Mouse (Mus musculus) CH12.LX (cell line): Measurements from ENCODE around the gene Atrnl1. TPM values are rescaled to one million over a fixed set of nuclear protein-coding genes. Genes with fewer than 3 reads are reported as not detected.

Experiments
- DNase-seq: peaks from one replicate; pipeline ENCODE4 v3.0.0-alpha.2; 2013; ENCODE audit errors: extremely low read depth
- H3K27ac ChIP-seq: 2 replicates; pipeline ENCODE4 v1.5.1; 2012; ENCODE audit warnings: low read depth, mild to moderate bottlenecking, control low read depth, moderate library complexity; ENCODE audit not compliant: insufficient read depth
- H3K27me3 ChIP-seq: replicated peaks from 2 replicates; pipeline ENCODE3; 2012; ENCODE audit warnings: inconsistent platforms
- H3K36me3 ChIP-seq, 2 experiments: replicated peaks in 1 of 2; 2 replicates each; pipeline versions ENCODE3 to v1.6.1; 2012; ENCODE audit warnings: inconsistent platforms in 1 of 2, low read length in 1 of 2, mild to moderate bottlenecking in 1 of 2, mixed read lengths in 1 of 2, moderate library complexity in 1 of 2; ENCODE audit not compliant: control insufficient read depth in 1 of 2, insufficient read depth in 1 of 2
- H3K4me1 ChIP-seq, 2 experiments: 2 replicates each; pipeline ENCODE4 v1.6.1; 2012; ENCODE audit warnings: inconsistent platforms in 1 of 2, moderate library complexity in 1 of 2; ENCODE audit not compliant: insufficient read depth in 2 of 2, control insufficient read depth in 1 of 2
- H3K4me2 ChIP-seq: 2 replicates; pipeline ENCODE4 v1.6.1; 2012; ENCODE audit warnings: low read depth, mild to moderate bottlenecking, control low read depth; ENCODE audit not compliant: poor library complexity, insufficient read depth, severe bottlenecking
- H3K4me3 ChIP-seq, 3 experiments: fragments of 150-350 bp in 1 of 3; sonication (generic) in 1 of 3; replicated peaks in 1 of 3; 2 replicates each; pipeline versions ENCODE3 to v1.5.1; 2011 to 2012; ENCODE audit warnings: low read depth in 2 of 3, low read length in 2 of 3, mild to moderate bottlenecking in 2 of 3, moderate library complexity in 2 of 3, control low read depth in 1 of 3, improper control_type of control experiment in 1 of 3, inconsistent platforms in 1 of 3, mixed read lengths in 1 of 3; ENCODE audit not compliant: poor library complexity in 1 of 3
- H3K79me2 ChIP-seq: replicated peaks from 2 replicates; pipeline ENCODE4 v1.6.1; 2012; ENCODE audit warnings: mild to moderate bottlenecking, moderate library complexity; ENCODE audit not compliant: control insufficient read depth, poor library complexity, insufficient read depth, severe bottlenecking; ENCODE audit errors: extremely low read depth
- H3K9ac ChIP-seq: 2 replicates; pipeline ENCODE4 v1.6.1; 2012; ENCODE audit warnings: low read depth, mild to moderate bottlenecking, control low read depth, moderate library complexity; ENCODE audit not compliant: insufficient read depth
- H3K9me3 ChIP-seq: replicated peaks from 2 replicates; pipeline ENCODE3; 2012; ENCODE audit warnings: low read length, inconsistent platforms, mixed read lengths
- BHLHE40 ChIP-seq: IDR thresholded peaks from 2 replicates; pipeline ENCODE4 v1.6.1; 2011; ENCODE audit warnings: mild to moderate bottlenecking, low read depth, low read length, improper control_type of control experiment
- CHD1 ChIP-seq: IDR thresholded peaks from 2 replicates; pipeline ENCODE4 v1.6.1; 2012; ENCODE audit warnings: low read depth, low read length, improper control_type of control experiment, inconsistent platforms
- ETS1 ChIP-seq: conservative IDR thresholded peaks from 2 replicates; pipeline ENCODE4 v1.6.1; 2012; ENCODE audit warnings: low read depth, mild to moderate bottlenecking, inconsistent platforms, low read length, improper control_type of control experiment, moderate library complexity
- HCFC1 ChIP-seq: IDR thresholded peaks from 2 replicates; pipeline ENCODE4 v1.6.1; 2012; ENCODE audit warnings: low read depth, mild to moderate bottlenecking, inconsistent platforms, low read length, improper control_type of control experiment
- IRF4 ChIP-seq: IDR thresholded peaks from 2 replicates; pipeline ENCODE4 v1.6.1; 2014; ENCODE audit warnings: low read depth, mild to moderate bottlenecking, inconsistent platforms, low read length, improper control_type of control experiment
- KAT2A ChIP-seq: IDR thresholded peaks from 2 replicates; pipeline ENCODE4 v1.6.1; 2012; ENCODE audit warnings: low read length, improper control_type of control experiment, inconsistent platforms; ENCODE audit not compliant: insufficient replicate concordance
- MAX ChIP-seq: IDR thresholded peaks from 2 replicates; pipeline ENCODE4 v1.6.1; 2011; ENCODE audit warnings: low read length, improper control_type of control experiment
- MEF2A ChIP-seq: IDR thresholded peaks from 2 replicates; pipeline ENCODE4 v1.6.1; 2014; ENCODE audit warnings: low read depth, mild to moderate bottlenecking, inconsistent platforms, low read length, improper control_type of control experiment, borderline replicate concordance
- MXI1 ChIP-seq: IDR thresholded peaks from 2 replicates; pipeline ENCODE4 v1.6.1; 2011; ENCODE audit warnings: mild to moderate bottlenecking, low read depth, low read length, improper control_type of control experiment
- MYC ChIP-seq: IDR thresholded peaks from 2 replicates; pipeline ENCODE4 v1.6.1; 2011; ENCODE audit warnings: low read depth, mild to moderate bottlenecking, improper control_type of control experiment, low read length
- NRF1 ChIP-seq: IDR thresholded peaks from 2 replicates; pipeline ENCODE4 v1.6.1; 2014; ENCODE audit warnings: low read depth, mild to moderate bottlenecking, inconsistent platforms, low read length, improper control_type of control experiment, moderate library complexity
- POLR2A ChIP-seq: IDR thresholded peaks from 2 replicates; pipeline ENCODE4 v1.6.1; 2011; ENCODE audit warnings: low read depth, mild to moderate bottlenecking, improper control_type of control experiment, low read length
- POLR2AphosphoS2 ChIP-seq: IDR thresholded peaks from 2 replicates; pipeline ENCODE4 v1.6.1; 2011; ENCODE audit warnings: low read depth, low read length, improper control_type of control experiment
- RCOR1 ChIP-seq: conservative IDR thresholded peaks from 2 replicates; pipeline ENCODE4 v1.6.1; 2012; ENCODE audit warnings: low read depth, mild to moderate bottlenecking, inconsistent platforms, low read length, improper control_type of control experiment
- SIN3A ChIP-seq: IDR thresholded peaks from 2 replicates; pipeline ENCODE4 v1.6.1; 2012; ENCODE audit warnings: low read length, improper control_type of control experiment, inconsistent platforms
- SMC3 ChIP-seq: IDR thresholded peaks from 2 replicates; pipeline ENCODE4 v1.6.1; 2011; ENCODE audit warnings: low read depth, low read length, improper control_type of control experiment
- TBP ChIP-seq: conservative IDR thresholded peaks from 2 replicates; pipeline ENCODE4 v1.6.1; 2011; ENCODE audit warnings: low read depth, low read length, improper control_type of control experiment
- UBTF ChIP-seq: IDR thresholded peaks from 2 replicates; pipeline ENCODE4 v1.6.1; 2012; ENCODE audit warnings: low read depth, mild to moderate bottlenecking, inconsistent platforms, low read length, improper control_type of control experiment, moderate library complexity
- USF1 ChIP-seq: IDR thresholded peaks from 2 replicates; pipeline ENCODE4 v1.6.1; 2014; ENCODE audit warnings: low read depth, mild to moderate bottlenecking, inconsistent platforms, low read length, improper control_type of control experiment
- ZNF384 ChIP-seq: IDR thresholded peaks from 2 replicates; pipeline ENCODE4 v1.6.1; 2012; ENCODE audit warnings: low read depth, low read length, improper control_type of control experiment, inconsistent platforms
- dilution Hi-C: fragments of 300-500 bp; cut with MboI; formaldehyde crosslinking; loops from 2 replicates; pipeline ENCODE4 v1.14.3; 2020; ENCODE audit warnings: low sequenced_read_pairs; ENCODE audit not compliant: extremely low pct_unique_long_range_greater_than_20kb, extremely low pct_ligation_motif_present
- in situ Hi-C: fragments of 300-500 bp; cut with MboI; formaldehyde crosslinking; loops from 3 replicates; pipeline ENCODE4 v1.14.3; 2019; ENCODE audit warnings: low sequenced_read_pairs, low pct_ligation_motif_present, low pct_unique_long_range_greater_than_20kb, mixed read lengths
- polyA plus RNA-seq: library from polyadenylated mRNA; unstranded; fragments of >175 nt; gene quantifications from 2 replicates; pipeline ENCODE4 v1.2.1, GENCODE M21; 2012; ENCODE audit warnings: low read depth; ENCODE audit not compliant: insufficient read length
- total RNA-seq, 2 experiments: library from RNA; depleted of rRNA; stranded (reverse); fragments of 300-350 nt in 1 of 2; fragments of >200 nt in 1 of 2; gene quantifications; 2 replicates each; pipeline ENCODE4 v1.2.3; 2012 to 2014

Atrnl1 gene
- total and polyA plus RNA-seq, 3 experiments: 1.9 TPM

GRCm38 (mm10) chr19:58086734-58087133 is 475.9 kb downstream of the Atrnl1 start:
- Histone ChIP-seq H3K4me2 (no peak overlapping the region), H3K4me1 (no peaks in the 10 kb centered on the region), H3K79me2 (no peaks in the 10 kb centered on the region), H3K4me3 (no peak overlapping the region), H3K27me3 (no peaks in the 10 kb centered on the region), H3K27ac (no peak overlapping the region), H3K36me3 (no peaks in the 10 kb centered on the region), H3K9ac (no peak overlapping the region), H3K9me3 (peaks cover 20% of the 10 kb centered on the region)
- in situ Hi-C loops: no loop called here
- dilution Hi-C loops: no loop called here
- TF ChIP-seq BHLHE40: no peak
- TF ChIP-seq RCOR1: no peak
- TF ChIP-seq HCFC1: no peak
- no peak for TF ChIP-seq NRF1
- TF ChIP-seq CHD1: no peak
- TF ChIP-seq MXI1: no peak
- TF ChIP-seq MAX: no peak
- no peak for DNase-seq

- Histone ChIP-seq H3K36me3 (no peaks in the 10 kb centered on the region), H3K9ac (no peak overlapping the region), H3K4me1 (no peaks in the 10 kb centered on the region), H3K27ac (no peak overlapping the region), H3K79me2 (no peaks in the 10 kb centered on the region), H3K9me3 (peaks cover 18% of the 10 kb centered on the region), H3K4me3 (no peak overlapping the region), H3K4me2 (no peak overlapping the region), H3K27me3 (no peaks in the 10 kb centered on the region)
- dilution Hi-C loops (no loop called here), in situ Hi-C loops (no loop called here)
- no peak for TF ChIP-seq BHLHE40
- no peak for TF ChIP-seq TBP
- TF ChIP-seq MAX: no peak
- no peak for TF ChIP-seq SMC3
- TF ChIP-seq POLR2AphosphoS2: no peak
- TF ChIP-seq ZNF384: no peak
- TF ChIP-seq MEF2A: no peak
- TF ChIP-seq MYC: no peak
- no peak for TF ChIP-seq UBTF
- no peak for TF ChIP-seq SIN3A
- DNase-seq: no peak
These were observed 477.1 kb downstream of the Atrnl1 start for GRCm38 (mm10) chr19:58087901-58088300.

GRCm38 (mm10) chr19:58088433-58088832 is 477.6 kb downstream of the Atrnl1 start:
- no peaks in the 10 kb centered on the region for H3K27me3 ChIP-seq
- H3K9ac ChIP-seq: no peak overlapping the region
- DNase-seq: no peak
- H3K4me2 ChIP-seq: no peak overlapping the region
- H3K9me3 ChIP-seq: peaks cover 18% of the 10 kb centered on the region
- no peak overlapping the region for H3K27ac ChIP-seq
- H3K4me3 ChIP-seq: no peak overlapping the region
- no peaks in the 10 kb centered on the region for H3K4me1 ChIP-seq
- no peaks in the 10 kb centered on the region for H3K36me3 ChIP-seq
- dilution Hi-C loops: no loop called here
- no peak for TF ChIP-seq NRF1
- no peak for TF ChIP-seq IRF4
- no peak for TF ChIP-seq ETS1
- no peak for TF ChIP-seq POLR2A
- TF ChIP-seq KAT2A: no peak
- no peak for TF ChIP-seq MXI1
- no peak for TF ChIP-seq USF1
- TF ChIP-seq, all 38 proteins: peak for 0
- no peaks in the 10 kb centered on the region for H3K79me2 ChIP-seq
- in situ Hi-C loops: no loop called here
